Mouse (Mus musculus): Measurements from ENCODE around the gene S100a16.

Gene S100a16
- long read RNA-seq, experiment 1, transcript S100a16-201 (3 exons, 1,123 nt) = minor isoform, 16 of 52 reads
- long read RNA-seq, experiment 1, transcript S100a16-202 (3 exons, 1,127 nt) = major isoform, 25 of 52 reads
- long read RNA-seq, experiment 1, partial matches to known transcripts = 0 of 52 reads
- long read RNA-seq, experiment 1, other reads (novel, unspliced or antisense) = 4 of 52 reads
- long read RNA-seq, experiment 2, transcript S100a16-201 (3 exons, 1,123 nt) = minor isoform, 19 of 66 reads
- long read RNA-seq, experiment 2, transcript S100a16-202 (3 exons, 1,127 nt) = major isoform, 36 of 66 reads
- long read RNA-seq, experiment 2, partial matches to known transcripts = 3 of 66 reads
- long read RNA-seq, experiment 2, other reads (novel, unspliced or antisense) = 2 of 66 reads

DNA sequence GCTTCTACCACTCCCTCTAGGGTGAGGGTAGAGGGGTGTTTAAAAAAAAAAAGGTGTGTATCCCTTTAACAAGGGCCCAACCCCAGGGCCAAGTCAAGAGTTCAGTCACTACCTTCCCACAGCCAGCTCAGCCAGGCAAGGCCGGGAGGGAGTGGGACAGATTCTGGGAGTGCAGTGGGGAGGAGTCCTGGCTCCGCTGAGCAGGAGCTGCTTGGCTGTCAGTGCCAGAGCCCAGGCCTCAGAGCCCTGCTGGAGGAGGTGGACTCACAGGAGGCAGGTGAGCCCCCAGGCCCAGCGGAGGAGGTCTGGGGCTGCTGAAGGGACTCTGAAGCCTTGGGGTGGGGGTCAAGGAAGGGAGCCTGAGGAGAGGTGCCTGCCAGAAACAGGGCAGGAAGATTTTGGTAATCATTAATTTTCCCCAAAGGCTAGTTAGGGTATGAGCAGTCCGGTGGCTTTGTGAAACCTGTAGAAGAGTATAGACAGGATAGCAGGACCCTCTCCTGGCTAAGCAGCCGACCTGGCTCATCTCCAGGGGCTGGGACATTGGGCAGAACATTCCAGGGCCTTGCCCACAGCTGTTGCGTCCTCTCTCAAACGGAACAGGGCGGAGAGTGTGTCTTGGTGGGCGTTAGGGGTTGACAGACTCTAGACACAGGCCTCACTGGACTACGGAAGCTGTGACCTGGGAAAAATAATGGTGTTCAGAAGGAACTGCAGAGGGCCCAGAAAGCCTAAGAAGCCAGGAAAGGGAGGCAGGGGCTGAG, at the start of gene S100a16:
TSS of gene S100a16 (plus strand) at position 114 of the 764 bp plus-strand sequence.
- intact Hi-C loops (cut with DNase I) = no loop called here

DNA sequence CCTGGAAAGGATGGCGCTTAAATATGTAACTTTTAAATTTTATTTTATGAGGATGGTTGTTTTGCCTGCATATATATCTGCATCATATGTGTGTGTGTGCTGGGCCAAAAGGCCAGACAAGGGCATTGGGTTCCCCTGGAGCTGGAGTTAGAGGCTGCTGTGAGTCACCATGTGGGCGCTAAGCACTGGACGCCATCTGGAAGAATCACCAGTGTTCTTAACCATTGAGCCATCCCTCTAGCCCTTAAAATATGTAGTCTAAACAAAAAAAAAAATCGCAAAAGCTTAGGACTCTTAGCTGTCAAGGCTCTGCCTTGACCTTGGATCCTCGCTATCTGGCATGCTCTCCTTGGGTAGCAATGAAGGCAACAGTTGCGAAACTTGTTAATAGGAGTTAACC, 48.5 kb upstream of the S100a16 start:
- intact Hi-C loops (cut with DNase I) = no loop called here

DNA sequence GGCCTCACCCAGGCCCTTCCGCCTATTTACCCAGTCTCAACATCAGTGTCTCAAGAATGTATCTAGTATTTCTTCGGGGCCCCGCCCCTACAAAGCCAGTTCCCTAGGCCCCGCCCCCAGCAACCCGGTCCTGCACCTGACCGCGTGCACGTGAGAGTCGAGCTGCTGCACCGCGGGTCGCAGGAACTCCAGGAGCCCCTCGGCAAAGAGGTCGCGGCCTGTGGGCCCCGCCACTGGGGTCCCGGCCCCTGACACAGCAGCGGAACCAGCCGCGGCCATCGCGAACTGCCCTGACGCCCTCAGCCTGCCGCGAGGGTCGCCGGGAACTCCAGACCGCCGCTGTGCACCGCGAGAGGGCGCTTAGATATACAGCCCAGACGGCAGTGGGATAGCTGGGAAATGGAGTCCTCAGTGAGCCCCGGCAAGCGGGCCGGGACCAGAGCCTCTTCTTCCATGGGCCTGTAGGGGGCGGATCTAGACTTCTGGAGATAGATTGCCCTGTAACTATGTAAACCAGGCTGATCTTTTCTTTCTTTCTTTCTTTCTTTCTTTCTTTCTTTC, 46.3 kb upstream of the S100a16 start, which contains the start of gene Snapin:
TSS of gene Snapin (minus strand) at position 338 of the 561 bp plus-strand sequence.
- intact Hi-C loops (cut with DNase I) = no loop called here

DNA sequence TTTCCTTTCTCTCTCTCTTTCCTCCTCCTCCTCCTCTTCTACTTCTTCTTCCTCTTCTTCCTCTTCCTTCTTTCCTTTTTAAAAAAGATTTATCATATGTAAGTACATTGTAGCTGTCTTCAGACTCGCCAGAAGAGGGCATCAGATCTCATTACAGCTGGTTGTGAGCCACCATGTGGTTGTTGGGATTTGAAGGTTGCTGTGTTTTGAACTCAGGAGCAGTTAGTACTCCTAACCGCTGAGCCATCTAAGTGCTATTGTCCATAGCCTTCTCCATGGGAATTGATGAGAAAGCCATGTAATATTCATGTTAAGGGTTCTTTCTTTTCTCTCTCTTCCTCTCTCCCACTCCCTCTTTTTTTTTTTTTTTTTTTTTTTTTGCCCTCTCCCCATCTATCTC, 45.7 kb upstream of the S100a16 start:
- intact Hi-C loops (cut with DNase I) = no loop called here

DNA sequence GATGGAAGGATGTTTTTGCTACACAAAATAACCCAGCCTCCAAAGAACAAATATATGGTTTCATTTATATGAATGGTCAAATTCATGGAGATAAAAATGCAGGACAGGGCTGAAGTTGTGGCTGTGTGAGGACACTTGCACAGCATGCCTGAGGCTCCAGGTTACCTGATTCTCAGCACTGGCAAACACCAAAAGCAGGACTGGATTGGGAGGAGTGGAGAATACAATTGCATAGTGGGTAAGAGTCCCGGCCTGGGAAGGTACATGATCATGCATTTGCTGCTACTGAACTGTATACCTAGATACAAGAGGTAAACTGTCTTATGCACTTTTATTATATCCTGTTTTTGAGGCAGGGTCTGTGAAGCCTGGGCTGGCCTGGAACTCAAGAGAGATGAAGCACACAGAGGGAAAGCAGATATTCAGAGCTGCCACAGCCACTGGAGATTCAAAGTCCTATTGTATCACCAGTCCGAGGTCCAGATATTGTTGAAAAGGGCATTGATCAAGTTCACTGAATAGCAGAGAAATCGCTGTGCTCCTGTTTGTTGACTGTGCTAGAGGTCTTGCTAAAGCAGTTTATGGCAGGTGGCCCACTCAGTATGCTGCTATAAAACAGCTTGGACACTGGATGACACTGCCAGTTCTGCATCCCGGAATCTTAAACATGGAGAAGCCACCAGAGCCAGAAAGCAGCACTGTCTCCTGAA, 43.1 kb upstream of the S100a16 start:
- intact Hi-C loops (cut with DNase I) = no loop called here

DNA sequence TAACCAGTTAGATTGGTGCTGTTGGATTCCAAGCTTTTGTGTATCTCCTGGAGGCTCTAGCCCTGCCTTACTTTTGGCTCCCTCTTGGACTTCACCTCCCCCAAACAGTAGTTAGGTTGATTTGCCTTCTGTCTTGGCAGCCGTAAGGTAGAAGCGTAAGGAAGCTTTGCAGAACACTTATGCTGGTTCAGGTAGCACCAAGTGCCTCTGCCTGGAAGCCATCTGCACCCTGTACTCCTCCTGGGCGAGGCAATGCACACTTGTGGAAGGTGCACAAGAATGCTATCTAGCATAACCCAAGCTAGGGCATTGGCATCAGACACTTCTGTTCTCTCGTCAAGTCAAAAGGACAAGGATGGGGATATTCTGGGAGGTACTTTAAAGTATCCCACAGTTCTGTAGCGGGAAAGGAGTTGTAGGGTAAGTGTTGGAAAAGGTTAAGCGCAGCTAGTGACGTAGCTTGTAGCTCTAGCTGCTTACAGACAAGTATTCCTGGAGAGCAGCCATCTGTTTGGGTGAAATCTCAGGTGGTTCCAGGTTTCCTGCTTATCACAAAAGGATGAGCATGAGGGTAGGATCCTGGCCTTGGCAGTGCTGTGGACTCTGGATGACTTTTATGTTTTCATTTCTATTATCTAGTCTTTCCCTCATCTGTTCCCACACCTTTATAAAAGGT, 41.1 kb upstream of the S100a16 start:
- intact Hi-C loops (cut with DNase I) = no loop called here

DNA sequence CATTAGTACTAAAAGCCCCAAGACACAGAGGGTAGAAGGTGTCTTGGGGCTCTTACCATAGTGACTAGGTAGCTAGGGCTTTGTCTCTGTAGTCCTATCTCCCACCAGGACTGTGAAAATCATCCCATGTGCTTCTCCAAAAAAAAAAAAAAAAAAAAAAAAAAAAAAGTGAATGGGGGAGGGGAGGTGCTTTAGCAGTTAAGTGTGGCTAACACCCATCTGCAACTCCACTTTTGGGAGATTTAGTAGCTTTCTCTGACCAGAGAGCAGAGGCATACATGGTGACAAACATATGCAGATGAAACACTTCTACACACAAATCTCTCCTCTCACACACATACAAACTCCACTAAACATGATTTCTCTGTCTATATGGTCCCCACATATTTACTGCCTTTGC, 39.5 kb upstream of the S100a16 start:
- intact Hi-C loops (cut with DNase I) = no loop called here

DNA sequence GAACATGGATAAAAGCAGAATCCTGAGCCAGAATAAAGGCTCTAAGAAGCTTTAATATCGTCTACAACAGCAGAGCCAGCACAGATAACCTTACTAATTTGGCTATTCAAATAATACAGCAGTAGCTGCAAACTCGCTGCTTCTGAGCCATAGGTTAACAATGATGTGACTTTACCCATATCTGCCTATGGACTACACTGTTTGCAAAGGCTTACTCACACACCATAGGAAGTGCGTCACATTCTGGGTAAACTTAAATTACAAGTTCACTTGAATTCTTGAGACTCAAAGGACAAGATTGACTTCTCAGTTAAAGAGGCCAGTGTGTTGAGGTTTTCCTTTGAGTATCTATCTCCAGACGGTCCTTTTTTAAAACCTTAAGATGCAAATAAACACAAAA, 33.6 kb upstream of the S100a16 start:
- intact Hi-C loops (cut with DNase I) = no loop called here

DNA sequence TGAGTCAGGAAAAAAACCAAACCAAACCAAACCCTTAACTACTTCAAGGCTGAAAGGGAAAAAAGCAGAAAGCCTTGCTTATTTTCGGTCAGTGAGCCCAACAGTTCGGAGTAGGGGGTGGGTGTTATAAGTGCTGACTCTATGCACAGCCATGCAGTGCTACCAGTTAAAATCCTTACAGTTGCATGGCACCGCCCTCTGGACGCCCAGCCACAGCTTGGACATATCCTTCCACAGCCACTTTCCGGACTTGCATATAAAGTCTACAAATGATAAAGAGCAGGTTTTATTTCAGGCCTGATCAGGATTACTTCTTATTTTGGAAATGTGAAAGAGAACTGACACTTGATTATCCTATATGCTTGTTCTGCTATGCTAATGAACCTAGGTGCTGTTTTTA, 31.8 kb upstream of the S100a16 start:
- intact Hi-C loops (cut with DNase I) = no loop called here

DNA sequence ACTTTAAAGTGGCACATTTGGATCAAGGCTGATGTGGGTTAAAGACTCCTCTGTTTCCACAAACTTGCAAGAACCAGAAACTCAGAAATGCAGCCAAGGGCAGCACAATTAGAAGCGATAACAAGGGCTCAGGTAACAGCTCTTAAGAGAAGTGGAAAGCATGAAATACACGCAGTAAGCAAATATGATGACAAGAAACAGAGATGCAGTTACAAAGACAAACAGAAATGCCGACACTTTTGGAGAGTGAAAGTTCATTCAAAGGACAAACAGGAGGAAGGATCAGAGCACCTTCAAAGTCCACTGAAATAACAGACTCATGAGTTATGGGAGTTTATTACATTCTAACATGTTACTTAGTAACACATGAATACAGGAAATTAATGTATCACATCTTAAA, 30.7 kb upstream of the S100a16 start:
- intact Hi-C loops (cut with DNase I) = no loop called here

DNA sequence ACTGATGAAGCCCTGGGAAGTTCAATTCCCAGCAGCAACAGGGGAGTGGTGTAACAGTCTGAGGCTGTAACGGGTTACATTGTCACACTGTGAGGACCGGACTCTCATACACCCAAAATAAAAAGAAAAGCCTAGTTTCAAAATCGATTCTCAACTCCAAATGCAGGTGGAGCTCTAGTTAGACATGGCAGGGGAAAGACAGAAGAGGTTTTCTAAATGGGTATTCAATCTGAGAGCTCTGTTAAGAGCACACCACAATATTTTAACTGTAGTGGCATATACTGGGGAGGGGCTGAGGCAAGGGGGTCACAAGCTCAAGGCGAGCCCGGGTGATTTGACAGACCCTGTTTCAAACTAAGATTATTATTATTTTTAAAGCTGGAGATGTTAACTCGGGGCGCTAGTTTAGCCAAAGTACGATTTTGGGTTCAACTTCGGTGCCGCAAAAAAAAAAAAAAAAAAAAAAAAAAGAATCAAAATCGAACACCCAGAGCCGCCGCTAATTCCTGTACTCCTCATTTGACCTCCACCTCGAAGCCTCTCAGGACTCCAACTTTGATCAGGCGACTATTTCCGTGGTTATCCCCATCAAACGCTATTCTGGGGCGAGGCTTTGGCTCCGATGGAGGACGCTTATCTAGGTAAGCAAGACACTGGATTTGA, 28.6 kb upstream of the S100a16 start:
- intact Hi-C loops (cut with DNase I) = no loop called here

DNA sequence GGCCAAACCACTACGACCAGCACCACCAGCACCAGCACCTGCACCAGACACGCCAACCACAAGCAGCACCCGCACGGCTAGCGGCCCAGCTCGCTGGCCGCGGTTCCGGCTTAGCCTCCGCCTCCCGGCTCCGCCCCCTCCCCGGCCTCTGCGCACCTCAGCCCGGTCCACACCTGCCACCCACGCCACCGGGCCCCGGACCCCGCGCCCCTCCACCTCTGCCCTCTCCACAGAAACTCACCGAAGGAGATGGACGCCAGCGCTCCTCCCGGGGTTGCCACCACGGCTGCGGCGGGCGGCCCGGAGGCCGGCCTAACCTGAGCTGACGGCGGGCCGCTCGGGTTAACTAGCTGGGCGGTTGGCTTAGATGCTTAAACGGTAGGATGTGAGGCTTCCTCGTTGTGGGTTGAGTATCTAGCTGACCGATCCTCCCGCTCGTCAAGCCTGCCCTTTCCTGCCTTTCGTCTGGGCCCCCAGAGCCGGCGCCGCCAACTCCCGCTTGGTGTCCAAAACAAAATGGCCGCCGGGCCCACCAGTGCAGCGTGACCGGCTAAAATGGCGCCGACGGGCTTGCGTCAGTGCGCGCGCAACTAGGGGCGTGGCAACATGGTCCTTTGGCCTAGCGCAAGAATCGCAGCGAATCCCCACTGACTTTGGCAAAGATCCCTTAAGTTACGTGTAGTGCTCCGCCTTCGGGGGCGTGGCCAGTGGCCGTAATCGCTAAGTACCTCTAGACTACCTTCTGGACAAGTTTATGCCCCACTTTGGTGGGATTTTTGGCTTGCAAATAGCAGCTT, 27.9 kb upstream of the S100a16 start, which contains the start of gene Chtop:
TSS of gene Chtop (minus strand) at position 549 of the 797 bp plus-strand sequence.
- intact Hi-C loops (cut with DNase I) = no loop called here

DNA sequence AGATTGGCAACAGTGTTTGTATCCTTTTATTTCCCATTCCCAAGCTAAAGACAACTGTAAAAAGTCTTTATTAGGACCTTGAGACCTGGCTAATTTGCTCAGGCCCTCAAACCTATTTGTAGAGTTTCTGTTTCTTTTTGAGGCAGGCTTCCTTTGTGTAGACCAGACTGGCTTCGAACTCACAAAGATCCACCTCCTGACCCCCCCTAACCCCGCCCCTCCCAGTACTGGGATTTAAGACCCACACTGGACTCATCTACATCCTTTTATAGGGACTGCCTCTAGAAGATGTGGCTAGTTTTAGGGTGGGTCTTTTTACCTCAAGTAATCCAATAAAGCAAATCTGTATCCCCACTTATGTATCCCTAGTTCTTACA, 27.3 kb upstream of the S100a16 start:
- intact Hi-C loops (cut with DNase I) = no loop called here

DNA sequence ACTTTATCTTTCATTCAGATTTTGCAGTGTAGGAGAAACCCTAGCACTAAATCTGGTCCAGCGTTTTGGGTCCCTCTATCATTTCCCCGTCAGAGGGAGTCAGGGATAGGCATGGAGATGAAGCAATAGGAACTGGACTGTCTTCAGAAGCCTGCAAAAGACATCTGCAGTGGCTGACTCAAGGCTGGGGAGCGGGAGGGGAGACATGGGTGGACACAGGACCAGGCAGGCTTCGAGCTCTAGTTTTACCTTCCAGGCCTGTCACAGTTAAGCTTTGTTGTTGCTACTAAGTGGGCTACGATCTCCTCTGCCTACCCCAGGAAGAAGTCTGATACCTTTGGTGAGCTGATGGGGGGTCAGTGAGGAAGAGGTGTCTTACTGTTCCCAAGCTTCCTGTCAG, 24.8 kb upstream of the S100a16 start:
- intact Hi-C loops (cut with DNase I) = no loop called here

DNA sequence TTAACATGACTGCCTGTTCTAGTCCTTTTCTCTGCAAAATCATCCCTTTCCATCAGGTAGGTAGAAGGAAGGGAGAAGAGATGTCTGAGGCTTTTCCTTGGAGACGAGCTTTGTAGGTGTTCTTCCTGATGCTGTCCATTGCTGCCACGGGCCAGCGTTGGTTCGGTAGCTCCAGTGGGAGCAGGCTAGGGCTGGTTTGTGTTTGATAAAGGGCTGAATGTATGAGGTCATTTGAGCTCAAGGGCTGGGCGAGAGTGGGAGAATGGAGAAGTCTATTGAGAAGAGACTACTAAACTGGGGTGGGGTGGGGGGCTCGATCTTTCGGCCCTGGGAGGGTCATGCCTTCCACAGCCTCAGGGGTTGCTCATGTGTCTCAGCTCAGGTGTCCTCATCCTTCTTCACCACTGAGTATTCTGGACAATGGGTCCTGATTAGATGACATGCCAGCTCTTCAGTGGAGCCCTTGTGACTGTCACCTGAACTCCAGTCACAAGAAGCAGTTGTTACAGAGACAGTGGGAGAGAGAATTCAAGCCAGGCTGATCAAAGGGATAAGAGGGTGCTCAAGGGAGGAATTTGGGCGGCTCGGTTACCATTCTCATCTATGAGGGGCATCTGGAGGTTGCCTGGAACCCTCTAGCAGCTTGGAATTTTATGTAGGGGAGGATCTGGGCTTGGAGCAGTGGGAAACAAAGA, 24.0 kb upstream of the S100a16 start:
- intact Hi-C loops (cut with DNase I) = no loop called here

DNA sequence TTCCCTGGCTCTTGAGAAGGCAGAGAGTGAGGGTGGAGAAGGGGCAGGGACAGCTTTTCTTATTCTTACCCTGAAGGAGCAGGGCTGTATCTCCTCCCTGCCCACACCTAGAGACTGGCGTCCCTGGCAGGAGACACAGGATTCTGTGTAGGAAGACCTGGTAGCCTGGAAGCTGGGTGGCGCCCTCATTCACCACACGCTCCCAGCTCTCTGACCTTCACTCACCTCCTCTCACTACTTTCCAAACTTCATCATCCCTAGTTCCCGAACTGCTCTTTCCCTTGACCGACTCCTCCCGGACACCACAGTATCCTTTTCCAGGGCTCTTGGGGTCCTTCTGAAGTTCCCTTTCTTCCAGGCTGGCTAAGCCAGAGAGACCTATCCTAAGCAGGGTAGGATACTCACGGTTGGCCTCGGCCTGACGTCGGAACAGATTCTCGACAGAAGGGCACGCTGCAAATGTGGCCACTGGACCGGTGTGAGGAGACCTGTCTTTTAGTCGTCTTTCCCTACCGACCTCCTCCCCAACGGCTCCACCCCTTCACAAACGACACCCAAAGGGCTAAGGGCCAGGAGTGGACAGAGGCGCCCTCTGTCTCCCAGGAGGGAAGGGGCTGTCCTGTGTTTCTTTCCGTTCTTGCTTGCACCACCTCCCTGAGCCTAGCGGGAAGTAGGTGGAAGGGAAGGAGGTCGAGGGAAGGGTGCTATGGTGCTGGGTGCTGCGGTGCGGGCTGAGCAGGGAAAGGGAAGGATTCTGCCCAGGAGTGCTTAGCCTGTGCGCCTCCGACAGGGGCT, 23.1 kb upstream of the S100a16 start, which contains the start of the genes S100a1 and S100a13:
TSS of gene S100a1 (minus strand) at position 597 of the 795 bp plus-strand sequence.
TSS of gene S100a13 (plus strand) at position 640 of the 795 bp plus-strand sequence.
- intact Hi-C loops (cut with DNase I) = no loop called here

DNA sequence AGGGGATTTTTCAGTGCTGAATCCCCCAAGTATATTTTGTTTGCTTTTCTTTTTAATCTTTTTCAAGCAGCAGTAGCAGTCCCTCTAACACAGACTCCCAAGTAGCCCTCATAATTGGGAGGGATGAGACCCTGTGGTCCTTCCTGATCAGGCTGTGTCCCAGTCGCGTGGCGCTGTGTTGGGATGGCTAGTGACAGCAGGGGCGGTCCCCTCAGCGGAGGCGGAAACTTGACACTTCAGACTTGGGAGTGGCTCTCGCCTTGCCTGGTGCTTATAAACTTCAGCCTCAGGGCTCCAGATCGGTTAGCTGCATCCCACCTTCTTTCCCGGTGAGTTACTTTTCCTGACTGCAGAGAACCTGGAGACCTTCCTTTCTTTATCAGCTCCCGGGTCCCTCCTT, 22.4 kb upstream of the S100a16 start:
- intact Hi-C loops (cut with DNase I) = no loop called here

DNA sequence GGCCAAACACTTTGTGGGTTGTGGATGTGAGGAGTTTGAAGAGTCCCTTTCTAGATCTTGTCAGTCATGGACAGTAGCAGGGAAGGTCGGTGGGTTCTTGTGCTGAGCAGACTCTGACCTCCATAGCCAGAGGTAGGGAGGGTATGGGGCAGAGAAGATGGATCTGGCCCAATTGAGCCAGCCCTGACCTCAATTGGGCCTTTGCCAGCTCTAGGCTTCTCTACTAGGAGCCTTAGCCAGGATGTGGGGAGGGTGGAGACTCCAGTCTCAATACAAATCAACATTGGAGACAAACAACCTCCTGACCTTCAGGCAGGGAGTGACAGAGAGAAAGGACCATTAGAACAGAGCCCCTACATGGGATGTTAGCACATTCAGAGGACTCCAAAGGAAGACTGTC, 21.8 kb upstream of the S100a16 start:
- intact Hi-C loops (cut with DNase I) = no loop called here
